29 mouse cellular contexts compared by ENCODE assay signal in genomic region chr17:36828488-36828887, GRCm38 (mm10). TPM values are rescaled to one million over a fixed set of nuclear protein-coding genes. Genes with fewer than 3 reads are reported as not detected.
"Had no signal": no experiment of that assay in that cellular context is flagged by ENCODE, and none has a peak within 500 bp of the region (broad histone marks: within the 10 kb centered on the region; RNA-seq: fewer than 3 reads in every experiment).

No protein-coding gene starts in this region.

- DNase-seq: kidney, adult 11 months; kidney, adult 8-10 months; kidney, postnatal 10 days; kidney, postnatal 36 days; lung, embryonic 14.5 days; midbrain, embryonic 14.5 days; thymus, adult 18-20 months; thymus, postnatal 36 days had no signal

- H3K4me3 ChIP-seq: intestine, embryonic 15.5 days; kidney, embryonic 15.5 days; limb, embryonic 10.5 days; limb, embryonic 13.5 days; liver, embryonic 15.5 days; megakaryocyte, embryonic 14.5 days had no signal

- H3K4me1 ChIP-seq: intestine, embryonic 15.5 days; kidney, embryonic 15.5 days; limb, embryonic 10.5 days; limb, embryonic 13.5 days had no signal

- ATAC-seq: intestine, embryonic 15.5 days; lung, postnatal 0 days had no signal

- H3K27me3 ChIP-seq: intestine, embryonic 15.5 days; limb, embryonic 13.5 days had no signal

- H3K4me2 ChIP-seq: intestine, embryonic 15.5 days; kidney, embryonic 15.5 days; limb, embryonic 13.5 days; liver, embryonic 15.5 days; lung, embryonic 14.5 days; midbrain, embryonic 11.5 days had no signal

- H3K36me3 ChIP-seq: intestine, embryonic 15.5 days; kidney, embryonic 15.5 days; limb, embryonic 10.5 days; limb, embryonic 13.5 days; liver, embryonic 15.5 days had no signal

- H3K9ac ChIP-seq: intestine, embryonic 15.5 days; kidney, embryonic 15.5 days; limb, embryonic 13.5 days; liver, embryonic 15.5 days; lung, embryonic 14.5 days had no signal

- H3K27ac ChIP-seq: intestine, embryonic 15.5 days; kidney, embryonic 15.5 days; limb, embryonic 10.5 days; limb, embryonic 13.5 days; liver, embryonic 15.5 days; macrophage had no signal

- H3K9me3 ChIP-seq: intestine, embryonic 15.5 days; kidney, embryonic 15.5 days; limb, embryonic 10.5 days; limb, embryonic 13.5 days; liver, embryonic 15.5 days; megakaryocyte, embryonic 14.5 days had no signal

RNA-seq across cellular contexts. Expression of gene H2-M10.6, which starts 16.5 kb away (rescaled TPM):
- total RNA-seq: layer of hippocampus, adult 18-20 months; layer of hippocampus, postnatal 14 days; left cerebral cortex, adult 8-10 months; left cerebral cortex, postnatal 14 days; midbrain, postnatal 0 days had no signal
- polyA plus RNA-seq: intestine, embryonic 15.5 days; kidney, embryonic 15.5 days; limb, embryonic 10.5 days; limb, embryonic 13.5 days; liver, embryonic 15.5 days; lung, embryonic 14.5 days; lung, postnatal 0 days; macrophage; midbrain, embryonic 11.5 days; midbrain, embryonic 14.5 days; midbrain, postnatal 0 days; neural tube, embryonic 11.5 days; neural tube, embryonic 14.5 days; small intestine, adult 2 months; spleen, adult 2 months; stomach, embryonic 16.5 days; testis, adult 2 months; urinary bladder, adult 2 months had no signal

RNA-seq across cellular contexts. Expression of gene Trim15, which starts 38.5 kb away (rescaled TPM):
- total RNA-seq: layer of hippocampus, adult 18-20 months; layer of hippocampus, postnatal 14 days; left cerebral cortex, postnatal 14 days had no signal
- polyA plus RNA-seq: macrophage; testis, adult 2 months; urinary bladder, adult 2 months had no signal

RNA-seq across cellular contexts. Expression of gene Trim10, which starts 40.9 kb away (rescaled TPM):
- total RNA-seq: layer of hippocampus, adult 18-20 months; layer of hippocampus, postnatal 14 days; left cerebral cortex, adult 8-10 months had no signal
- polyA plus RNA-seq: macrophage; small intestine, adult 2 months; testis, adult 2 months had no signal

RNA-seq across cellular contexts. Expression of gene H2-M10.5, which starts 55.8 kb away (rescaled TPM):
- total RNA-seq: layer of hippocampus, adult 18-20 months; layer of hippocampus, postnatal 14 days; left cerebral cortex, adult 8-10 months; left cerebral cortex, postnatal 14 days; midbrain, postnatal 0 days had no signal
- polyA plus RNA-seq: intestine, embryonic 15.5 days; kidney, embryonic 15.5 days; limb, embryonic 10.5 days; limb, embryonic 13.5 days; liver, embryonic 15.5 days; lung, embryonic 14.5 days; lung, postnatal 0 days; macrophage; midbrain, embryonic 11.5 days; midbrain, embryonic 14.5 days; midbrain, postnatal 0 days; neural tube, embryonic 11.5 days; neural tube, embryonic 14.5 days; small intestine, adult 2 months; spleen, adult 2 months; stomach, embryonic 16.5 days; testis, adult 2 months; urinary bladder, adult 2 months had no signal
